Mouse (Mus musculus) heart, postnatal 36 days (tissue): ENCODE data around the gene Azgp1. TPM values are rescaled to one million over a fixed set of nuclear protein-coding genes. Genes with fewer than 3 reads are reported as not detected.
"Not testable (repeated sequence)": the region's sequence is repeated elsewhere in the genome, so short reads cannot be mapped to it uniquely, and the experiment has no call there.

Experiments used
- DNase-seq, 2 experiments: peaks; one replicate each; pipeline ENCODE4 v3.0.0; 2021 to 2022
- intact Hi-C: fragments of 180-260 bp; cut with DNase I; formaldehyde crosslinking; loops from one replicate; pipeline ENCODE4 v1.15.1; 2025
- total RNA-seq, 2 experiments: library from RNA; stranded (reverse); gene quantifications; 2 replicates each; pipeline ENCODE4 v1.2.3; 2021

Azgp1 gene
- total RNA-seq = not detected

DNA sequence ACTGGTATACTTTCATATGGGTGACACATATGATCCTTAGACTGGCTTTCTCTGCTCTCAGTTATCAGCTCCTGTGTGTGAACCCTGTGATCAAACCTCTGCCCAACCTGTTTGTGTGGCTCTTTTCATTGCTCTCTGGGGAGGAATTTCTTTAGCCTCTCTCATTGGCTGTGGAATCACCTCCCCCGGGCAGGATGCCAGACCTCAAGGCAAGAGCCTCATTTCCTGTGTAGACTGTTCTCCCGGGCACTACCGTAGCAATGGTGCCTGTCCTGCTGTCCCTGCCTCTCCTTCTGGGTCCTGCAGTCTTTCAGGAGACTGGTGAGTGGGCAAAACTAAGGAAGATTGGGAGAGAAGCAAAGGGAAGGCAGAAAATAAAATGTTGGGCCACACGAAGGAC lies at the start of gene Azgp1:
Gene Azgp1 (plus strand): TSS at position 221 of the 400 bp plus-strand sequence.
- DNase-seq = no peak
- intact Hi-C loops = no loop called here

- intact Hi-C loops = not testable (repeated sequence)
These were observed 47.4 kb upstream of the Azgp1 start for GRCm38 (mm10) chr5:137933934-137934333.

GRCm38 (mm10) chr5:137936486-137936885 lies 44.8 kb upstream of the Azgp1 start:
- intact Hi-C loops = no loop called here
- no peak for DNase-seq

More at GRCm38 (mm10) chr5:137933934-137934333, 47.4 kb upstream of the Azgp1 start:
- not testable (repeated sequence) for DNase-seq

DNA sequence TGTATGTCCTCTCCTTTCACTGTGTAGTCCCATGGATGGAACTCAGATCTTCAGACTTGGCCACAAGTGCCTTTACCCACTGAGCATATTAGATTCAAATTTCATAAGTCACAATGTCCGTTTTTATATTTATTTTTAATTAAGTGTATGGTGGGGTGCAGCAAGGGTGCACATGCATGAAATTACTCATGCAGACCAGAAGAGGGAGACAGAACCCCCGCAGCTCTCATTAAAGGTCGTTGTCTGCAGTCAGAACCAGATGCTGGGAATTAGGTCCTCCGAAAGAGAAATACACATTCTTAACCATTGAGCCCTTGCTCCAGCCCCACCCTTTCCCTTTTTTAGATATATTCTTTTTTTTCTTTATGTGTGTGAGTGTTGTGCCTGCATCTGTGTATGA lies 44.1 kb upstream of the Azgp1 start:
- intact Hi-C loops = no loop called here
- DNase-seq = no peak

DNA sequence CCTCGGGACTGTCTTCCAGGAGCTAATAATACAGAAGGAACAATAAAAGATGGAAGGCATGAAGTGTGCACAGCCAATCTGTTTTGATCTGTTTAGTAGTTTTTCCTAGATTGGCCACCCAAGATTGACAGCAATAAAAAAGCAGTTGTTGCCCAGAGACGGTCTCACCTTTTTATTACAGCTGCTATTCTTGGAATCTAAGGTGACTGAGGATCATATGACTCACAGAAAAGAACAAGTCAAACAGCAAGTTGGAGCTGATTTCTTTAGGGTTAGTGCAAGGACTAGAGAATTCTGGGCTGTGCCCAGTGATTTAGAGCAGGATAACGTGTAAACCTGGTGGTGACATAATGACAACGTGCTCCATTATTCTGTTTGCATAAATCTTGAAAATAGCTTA lies 40.4 kb upstream of the Azgp1 start:
- no peak for DNase-seq
- intact Hi-C loops = no loop called here

DNA sequence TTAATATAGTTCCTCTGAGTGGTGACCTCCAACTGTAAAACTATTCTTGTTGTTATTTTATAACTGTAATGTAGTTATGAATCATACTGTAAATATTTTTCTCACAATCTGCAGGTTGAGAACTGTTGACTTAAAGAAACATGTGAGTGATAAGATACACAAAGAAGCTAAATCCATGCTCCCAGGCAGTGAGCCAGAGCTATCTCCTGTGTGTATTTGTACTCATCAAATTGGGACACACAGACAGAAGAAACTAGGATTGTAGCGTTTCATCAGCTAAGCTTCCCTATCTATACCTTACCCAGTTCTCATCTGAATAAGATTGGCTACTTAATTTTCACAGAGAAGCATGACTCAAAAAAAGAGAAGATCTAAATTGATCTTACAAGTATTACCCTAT lies 38.2 kb upstream of the Azgp1 start:
- no peak for DNase-seq
- intact Hi-C loops = no loop called here

DNA sequence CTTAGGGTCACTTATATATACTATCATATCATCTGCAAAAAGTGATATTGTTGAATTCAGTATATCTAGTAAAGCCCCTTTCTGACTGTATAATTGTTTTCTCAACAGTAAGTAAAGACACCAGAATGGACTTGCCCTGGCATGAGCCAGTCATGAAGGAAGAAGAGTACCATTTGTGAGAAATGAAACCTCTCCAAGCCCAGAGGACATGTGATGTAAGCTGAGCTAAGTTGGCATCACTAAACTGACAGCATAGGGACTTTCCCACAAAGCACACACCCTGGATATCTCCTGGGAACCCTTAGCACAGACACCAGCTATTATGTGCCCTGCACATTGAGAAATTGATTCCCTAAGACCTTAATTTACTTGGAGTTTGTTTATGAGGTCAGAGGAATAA lies 34.0 kb upstream of the Azgp1 start:
- intact Hi-C loops = no loop called here
- no peak for DNase-seq

DNA sequence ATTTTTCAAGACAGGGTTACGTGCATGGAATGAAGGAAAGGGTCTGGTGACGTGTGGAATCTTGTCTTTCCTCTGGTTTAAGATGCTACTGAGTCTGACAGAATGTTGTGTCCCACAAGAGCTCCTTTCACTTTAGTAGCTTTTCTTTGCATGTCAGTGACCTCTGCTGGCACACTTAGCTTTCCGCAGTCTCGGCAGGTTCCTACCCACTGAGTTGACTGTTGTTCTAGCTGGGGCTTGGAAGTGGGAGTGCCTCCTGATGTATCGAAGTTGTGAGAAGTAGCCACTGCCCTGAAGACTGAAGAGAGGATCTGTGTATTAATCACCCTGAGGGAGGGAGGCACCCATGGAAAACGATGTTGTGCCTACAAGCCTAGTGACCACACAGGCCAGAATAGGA lies 30.1 kb upstream of the Azgp1 start:
- intact Hi-C loops = loop anchor here (5.0 kb wide), 1 partner anchor 159 kb away; no protein-coding TSS in a partner anchor
- peak; percentile 3 to 9 for DNase-seq

DNA sequence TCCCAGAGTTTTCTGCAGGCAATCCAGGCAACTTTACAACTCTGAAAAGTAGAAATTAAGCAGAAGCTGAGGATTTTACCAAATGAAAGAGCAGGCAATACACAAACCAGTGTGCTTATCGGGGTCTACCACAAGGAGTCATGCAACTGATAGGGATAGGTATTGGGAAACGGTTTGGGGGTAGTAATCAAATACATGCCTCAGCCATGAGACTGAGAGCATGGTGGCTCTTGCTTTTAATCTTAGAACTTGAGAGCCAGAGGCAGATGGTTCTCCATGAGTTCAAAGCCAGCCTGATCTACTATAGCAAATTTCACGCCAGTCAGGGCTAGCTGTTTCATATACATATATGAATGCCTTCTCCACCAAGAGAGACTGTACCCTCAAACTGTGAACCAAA lies 24.9 kb upstream of the Azgp1 start:
- intact Hi-C loops = no loop called here
- no peak for DNase-seq

DNA sequence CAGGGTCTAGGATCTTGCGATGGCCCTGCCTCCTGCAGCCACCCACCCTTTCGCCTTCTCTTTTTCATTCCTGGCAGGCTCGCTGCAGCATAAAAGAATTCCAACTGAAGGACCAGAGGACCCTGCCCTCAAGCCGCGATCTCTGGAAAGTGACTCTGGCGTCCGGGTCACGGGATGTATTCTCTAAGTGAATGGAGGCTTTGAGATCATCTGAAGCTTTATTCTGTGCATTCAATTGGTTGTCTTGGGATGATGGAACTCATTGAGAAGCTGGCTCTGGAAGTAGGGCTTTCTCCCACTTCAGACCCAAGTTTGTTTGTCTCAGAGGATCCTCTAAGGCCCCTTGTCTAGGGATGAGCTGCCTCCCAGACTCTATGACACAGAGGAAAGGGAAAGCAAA lies 18.4 kb upstream of the Azgp1 start, which contains the start of gene Gjc3:
Gene Gjc3 (minus strand): TSS at position 154 of the 400 bp plus-strand sequence.
- intact Hi-C loops = no loop called here
- DNase-seq = no peak

GRCm38 (mm10) chr5:137966492-137966891 lies 14.8 kb upstream of the Azgp1 start:
- DNase-seq = no peak
- intact Hi-C loops = no loop called here

DNA sequence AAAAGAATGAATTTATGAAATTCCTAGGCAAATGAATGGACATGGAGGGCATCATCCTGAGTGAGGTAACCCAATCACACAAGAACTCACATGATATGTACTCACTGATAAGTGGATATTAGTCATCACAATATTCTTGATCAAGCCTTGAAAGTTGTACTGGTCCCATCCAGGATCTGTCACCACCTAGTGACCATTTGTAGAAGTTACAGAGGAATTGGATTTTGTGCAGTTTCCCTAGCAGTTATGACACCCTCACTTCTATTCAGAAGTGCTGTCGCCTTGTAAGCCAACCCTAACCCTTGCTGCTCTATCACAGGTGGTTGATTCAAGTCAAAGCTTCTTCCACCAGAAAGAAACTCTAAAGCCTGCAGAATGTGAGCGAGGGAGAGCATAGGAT lies 8.2 kb upstream of the Azgp1 start:
- intact Hi-C loops = no loop called here
- no peak for DNase-seq

DNA sequence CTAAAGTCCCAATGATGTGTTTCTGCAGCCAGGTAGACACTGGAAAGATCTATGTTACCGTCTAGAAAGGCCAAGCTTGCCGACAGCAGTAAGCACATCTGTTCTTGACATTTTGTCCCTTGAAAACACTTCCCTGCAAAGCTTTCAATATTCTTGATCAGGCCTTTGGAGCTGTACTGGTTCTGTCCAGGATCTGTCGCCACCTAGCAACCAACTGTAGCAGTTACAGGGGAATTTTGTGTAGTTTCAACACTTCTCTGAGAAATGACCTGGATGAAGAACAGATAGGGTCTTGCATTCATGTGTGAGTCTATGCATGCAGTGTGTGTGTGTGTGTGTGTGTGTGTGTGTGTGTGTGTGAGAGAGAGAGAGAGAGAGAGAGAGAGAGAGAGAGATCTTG lies 7.6 kb upstream of the Azgp1 start:
- no peak for DNase-seq

DNA sequence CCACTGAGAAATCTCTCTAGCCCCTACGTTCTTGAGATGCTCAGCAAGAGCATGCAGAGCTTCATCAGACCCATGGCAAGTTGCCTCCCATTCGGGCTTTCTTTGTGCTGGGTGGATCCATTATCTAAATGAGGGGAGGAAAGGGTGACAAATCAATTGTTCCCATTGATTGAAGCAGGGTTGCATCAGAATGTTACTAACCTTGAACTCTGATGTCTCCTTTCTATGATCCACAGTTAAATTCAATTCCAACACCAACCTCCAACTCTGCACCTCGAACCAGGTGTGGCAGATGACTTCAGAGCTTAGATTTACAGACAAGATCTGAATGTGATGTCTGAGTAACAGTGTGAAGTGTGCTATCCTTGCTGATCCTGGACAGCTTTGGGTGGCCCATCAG lies 6.6 kb upstream of the Azgp1 start:
- intact Hi-C loops = no loop called here
- no peak for DNase-seq

More for the DNA sequence above, 7.6 kb upstream of the Azgp1 start:
- intact Hi-C loops = no loop called here

DNA sequence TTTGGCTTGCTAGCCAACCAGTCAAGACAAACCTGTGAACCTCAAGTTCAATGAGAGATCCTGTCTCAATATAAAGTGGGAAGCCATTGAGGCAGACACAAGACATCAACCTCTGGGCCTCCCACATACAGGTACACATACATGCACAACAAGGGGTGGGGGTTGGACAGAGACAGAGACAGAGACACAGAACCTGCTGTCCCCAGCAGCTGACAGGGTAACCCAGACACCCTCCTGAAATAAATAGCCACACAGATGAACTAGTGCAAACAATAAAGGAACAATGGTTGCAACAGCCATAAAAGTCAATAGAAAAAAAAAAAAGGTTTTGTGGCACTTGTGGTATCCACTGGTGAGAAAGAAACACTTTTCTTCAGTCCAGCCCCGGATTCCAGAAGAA lies 5.9 kb upstream of the Azgp1 start:
- no peak for DNase-seq

DNA sequence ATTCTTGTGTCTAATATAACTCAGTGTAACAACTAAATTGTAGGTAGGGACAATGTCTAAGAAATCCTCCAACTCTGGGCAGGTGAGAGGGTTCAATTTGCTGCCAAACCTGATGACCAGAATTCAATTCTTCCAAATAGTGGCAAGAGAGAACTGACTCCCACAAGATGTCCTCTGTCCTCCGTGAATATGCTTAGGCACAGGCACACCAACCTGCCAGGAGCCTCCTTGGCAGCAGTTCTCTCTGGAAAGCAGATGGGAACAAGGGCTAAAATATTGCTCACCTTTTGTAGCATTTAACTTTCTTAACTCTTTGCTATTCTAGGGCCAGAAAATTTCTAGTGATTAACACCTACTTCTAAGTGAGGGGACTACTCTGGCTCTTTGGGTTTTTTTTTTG lies 4.0 kb upstream of the Azgp1 start:
- no peak for DNase-seq
- intact Hi-C loops = no loop called here

More for the DNA sequence above, 5.9 kb upstream of the Azgp1 start:
- intact Hi-C loops = no loop called here

- intact Hi-C loops = no loop called here
- DNase-seq = no peak
These were observed 2.2 kb upstream of the Azgp1 start for GRCm38 (mm10) chr5:137979081-137979480.

DNA sequence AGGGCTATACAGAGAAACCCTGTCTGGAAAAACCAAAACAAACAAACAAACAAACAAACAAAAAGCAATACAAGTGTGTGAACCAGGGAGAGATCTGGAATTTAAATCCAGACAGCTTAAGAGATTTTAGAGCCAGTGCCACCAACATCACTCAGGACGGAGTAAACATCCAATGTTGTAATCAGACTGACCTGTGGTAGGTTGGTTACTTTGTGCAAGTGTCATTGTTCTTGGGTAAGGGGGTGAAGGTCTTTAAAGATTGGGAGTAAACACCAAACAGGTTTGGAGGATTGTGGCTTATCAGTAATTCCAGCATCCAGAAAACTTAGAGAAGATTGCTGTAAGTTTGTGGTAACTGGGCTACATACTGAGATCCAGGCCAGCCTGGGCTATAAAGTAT lies 5.0 kb downstream of the Azgp1 start:
- DNase-seq = no peak
- intact Hi-C loops = no loop called here

DNA sequence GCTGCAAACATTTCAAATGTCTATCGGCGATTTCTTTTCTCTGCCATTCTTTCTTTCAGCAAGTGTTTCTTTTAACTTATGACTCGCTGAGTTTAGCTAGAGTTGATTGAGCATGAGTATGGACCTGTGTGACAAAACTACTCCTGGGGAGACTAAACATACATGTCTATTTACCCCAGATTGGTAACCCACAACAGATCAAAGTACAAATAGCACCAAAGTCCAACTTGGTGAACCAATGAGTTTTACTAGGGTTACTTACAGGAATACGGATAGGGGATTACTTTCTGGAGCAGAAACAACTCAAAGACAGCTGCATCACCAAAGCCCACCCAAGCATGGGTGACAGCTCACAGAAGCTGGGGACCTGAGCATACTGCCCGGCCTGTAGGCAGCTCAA lies 28.1 kb downstream of the Azgp1 start:
- DNase-seq = no peak
- intact Hi-C loops = no loop called here

GRCm38 (mm10) chr5:138012382-138012781 lies 31.1 kb downstream of the Azgp1 start:
- intact Hi-C loops = no loop called here
- no peak for DNase-seq

- DNase-seq = no peak
- intact Hi-C loops = no loop called here
These were observed 35.2 kb downstream of the Azgp1 start for GRCm38 (mm10) chr5:138016530-138016929.

DNA sequence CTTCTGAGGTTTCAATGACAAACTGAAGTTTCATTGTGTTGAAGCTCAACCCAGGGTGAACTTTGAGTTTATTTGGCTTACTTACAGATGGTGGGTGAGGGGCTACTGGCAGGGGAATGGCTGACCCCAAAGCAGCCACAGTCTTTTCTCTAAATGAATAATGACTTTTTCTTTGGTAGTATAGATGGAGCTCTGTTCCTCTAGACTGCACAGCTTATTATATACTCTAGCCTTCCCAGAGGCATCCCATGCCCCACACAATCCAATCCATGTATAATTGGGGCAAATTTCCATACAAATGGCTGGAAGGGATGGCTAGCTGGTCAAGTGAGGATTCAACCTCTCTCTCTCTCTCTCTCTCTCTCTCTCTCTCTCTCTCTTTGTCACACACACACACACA lies 35.7 kb downstream of the Azgp1 start:
- intact Hi-C loops = no loop called here

DNA sequence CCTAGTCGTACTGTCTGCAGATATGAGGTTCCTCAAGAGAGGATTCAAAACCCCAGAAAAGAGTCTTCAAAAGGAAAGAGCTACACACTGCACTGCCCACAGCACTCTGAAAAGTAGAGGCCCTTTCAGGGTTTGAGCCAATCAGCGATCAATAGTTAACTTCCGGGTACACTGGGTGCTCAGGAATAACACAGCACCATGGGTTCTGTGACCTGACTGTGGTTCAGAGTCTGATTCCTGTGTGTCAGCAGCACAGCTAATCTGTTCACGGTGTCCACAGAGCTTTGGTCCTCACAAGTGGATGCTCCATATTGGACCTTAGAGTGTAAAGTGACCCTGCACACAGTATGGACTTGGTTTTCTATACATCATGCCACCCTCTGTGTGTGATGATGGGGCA lies 38.3 kb downstream of the Azgp1 start:
- intact Hi-C loops, DNase-seq: not testable (repeated sequence)

More for the DNA sequence above, 35.7 kb downstream of the Azgp1 start:
- DNase-seq = no peak
